Mouse (Mus musculus): ENCODE results near the gene Ghrl. TPM values are rescaled to one million over a fixed set of nuclear protein-coding genes. Genes with fewer than 3 reads are reported as not detected.

Ghrl gene
- polyA plus RNA-seq, 1 experiment from 2014 or later: not detected

- ATAC-seq (ENCODE audit: low read depth) (no peak), DNase-seq (no peak)
- 37% methylated on average over 4 of the region's 4 CpGs for WGBS (ENCODE audit: insufficient replicate concordance)
- Histone ChIP-seq H3K27me3 (no peaks in the 10 kb centered on the region), H3K4me3 (replicated peaks) (peak overlapping the region; percentile 41), H3K27ac (peak overlapping the region; percentile 90), H3K4me1 (replicated peaks) (peaks cover 88% of the 10 kb centered on the region), H3K9ac (peak overlapping the region; percentile 65), H3K4me2 (peak overlapping the region; percentile 60), H3K9me3 (replicated peaks) (no peaks in the 10 kb centered on the region), H3K36me3 (peaks cover 57% of the 10 kb centered on the region)
These were observed 23.8 kb downstream of the Ghrl start for GRCm38 (mm10) chr6:113695766-113696355.

- peaks cover 50% of the 10 kb centered on the region for H3K36me3 ChIP-seq
- peak overlapping the region; percentile 60 for H3K4me2 ChIP-seq
- ATAC-seq (ENCODE audit: low read depth) (no peak), DNase-seq (no peak)
- peak overlapping the region; percentile 65 for H3K9ac ChIP-seq
- peak overlapping the region; percentile 90 for H3K27ac ChIP-seq
- WGBS (ENCODE audit: insufficient replicate concordance): 26% methylated on average over 1 of the region's 1 CpGs
- H3K4me3 ChIP-seq (replicated peaks): peak overlapping the region; percentile 41
- H3K27me3 ChIP-seq: no peaks in the 10 kb centered on the region
- peaks cover 88% of the 10 kb centered on the region for H3K4me1 ChIP-seq (replicated peaks)
- H3K9me3 ChIP-seq (replicated peaks): no peaks in the 10 kb centered on the region
These were observed 24.5 kb downstream of the Ghrl start for GRCm38 (mm10) chr6:113695203-113695602.

- WGBS (ENCODE audit: insufficient replicate concordance): 59% methylated on average over 5 of the region's 5 CpGs
- H3K9ac ChIP-seq: peak overlapping the region; percentile 70
- DNase-seq: no peak
- H3K27ac ChIP-seq: peak overlapping the region; percentile 73
- H3K27me3 ChIP-seq: no peaks in the 10 kb centered on the region
- H3K4me1 ChIP-seq (replicated peaks): peaks cover 85% of the 10 kb centered on the region
- peaks cover 37% of the 10 kb centered on the region for H3K36me3 ChIP-seq
- no peaks in the 10 kb centered on the region for H3K9me3 ChIP-seq (replicated peaks)
- ATAC-seq (ENCODE audit: low read depth): no peak
- H3K4me3 ChIP-seq (replicated peaks): peak overlapping the region; percentile 61
- peak overlapping the region; percentile 67 for H3K4me2 ChIP-seq
These were observed 26.3 kb downstream of the Ghrl start for GRCm38 (mm10) chr6:113693377-113693776.

- DNase-seq: no peak
- no peak for ATAC-seq (ENCODE audit: low read depth)
- H3K4me1 ChIP-seq (replicated peaks): peaks cover 82% of the 10 kb centered on the region
- H3K4me2 ChIP-seq: peak overlapping the region; percentile 67
- peaks cover 37% of the 10 kb centered on the region for H3K36me3 ChIP-seq
- H3K27ac ChIP-seq: peak overlapping the region; percentile 73
- H3K4me3 ChIP-seq (replicated peaks): peak overlapping the region; percentile 61
- no peaks in the 10 kb centered on the region for H3K9me3 ChIP-seq (replicated peaks)
- peak overlapping the region; percentile 70 for H3K9ac ChIP-seq
- 67% methylated on average over 5 of the region's 5 CpGs for WGBS (ENCODE audit: insufficient replicate concordance)
- H3K27me3 ChIP-seq: no peaks in the 10 kb centered on the region
These were observed 27.0 kb downstream of the Ghrl start for GRCm38 (mm10) chr6:113692661-113693133.

GRCm38 (mm10) chr6:113691084-113691462 is 28.6 kb downstream of the Ghrl start:
- ATAC-seq (ENCODE audit: low read depth): no peak; the same call in 1 of the 2 replicates
- Histone ChIP-seq H3K27ac (peak overlapping the region; percentile 98), H3K4me1 (replicated peaks) (peaks cover 85% of the 10 kb centered on the region), H3K9ac (peak overlapping the region; percentile 84), H3K36me3 (peaks cover 40% of the 10 kb centered on the region), H3K27me3 (no peaks in the 10 kb centered on the region), H3K9me3 (replicated peaks) (no peaks in the 10 kb centered on the region), H3K4me2 (peak overlapping the region; percentile 67), H3K4me3 (replicated peaks) (peak overlapping the region; percentile 61)
- no peak for DNase-seq
- 30% methylated on average over 4 of the region's 4 CpGs for WGBS (ENCODE audit: insufficient replicate concordance)

GRCm38 (mm10) chr6:113690400-113691083 is 29.1 kb downstream of the Ghrl start:
- peaks cover 40% of the 10 kb centered on the region for H3K36me3 ChIP-seq
- no peaks in the 10 kb centered on the region for H3K27me3 ChIP-seq
- DNase-seq: peak; percentile 91
- peak overlapping the region; percentile 98 for H3K27ac ChIP-seq
- peak overlapping the region; percentile 84 for H3K9ac ChIP-seq
- no peaks in the 10 kb centered on the region for H3K9me3 ChIP-seq (replicated peaks)
- WGBS (ENCODE audit: insufficient replicate concordance): 1% methylated on average over 14 of the region's 14 CpGs
- peak; percentile 95 for ATAC-seq (ENCODE audit: low read depth)
- H3K4me1 ChIP-seq (replicated peaks): peaks cover 83% of the 10 kb centered on the region
- H3K4me2 ChIP-seq: peak overlapping the region; percentile 67
- H3K4me3 ChIP-seq (replicated peaks): peak overlapping the region; percentile 61

GRCm38 (mm10) chr6:113690008-113690399 is 29.7 kb downstream of the Ghrl start:
- H3K36me3 ChIP-seq: peaks cover 35% of the 10 kb centered on the region
- ATAC-seq (ENCODE audit: low read depth): no peak
- no peak for DNase-seq
- H3K4me3 ChIP-seq (replicated peaks): peak overlapping the region; percentile 61; the same call in 1 of the 2 replicates
- H3K9me3 ChIP-seq (replicated peaks): no peaks in the 10 kb centered on the region
- H3K27ac ChIP-seq: peak overlapping the region; percentile 98
- no peaks in the 10 kb centered on the region for H3K27me3 ChIP-seq
- H3K4me2 ChIP-seq: peak overlapping the region; percentile 67
- peak overlapping the region; percentile 84 for H3K9ac ChIP-seq
- 46% methylated on average over 7 of the region's 7 CpGs for WGBS (ENCODE audit: insufficient replicate concordance)
- peaks cover 80% of the 10 kb centered on the region for H3K4me1 ChIP-seq (replicated peaks)

GRCm38 (mm10) chr6:113686551-113687125 is 33.0 kb downstream of the Ghrl start:
- 0 out of 2 replicates have a peak, but pooled peaks cover 4% of the 10 kb centered on the region for H3K36me3 ChIP-seq
- H3K9me3 ChIP-seq (replicated peaks): no peaks in the 10 kb centered on the region
- H3K27me3 ChIP-seq: no peaks in the 10 kb centered on the region
- no peak overlapping the region for H3K4me2 ChIP-seq
- H3K27ac ChIP-seq: peak overlapping the region; percentile 16
- H3K4me3 ChIP-seq (replicated peaks): no peak overlapping the region
- H3K4me1 ChIP-seq (replicated peaks): peaks cover 53% of the 10 kb centered on the region
- WGBS (ENCODE audit: insufficient replicate concordance): 77% methylated on average over 8 of the region's 8 CpGs
- ATAC-seq (ENCODE audit: low read depth): no peak
- no peak for DNase-seq
- H3K9ac ChIP-seq: no peak overlapping the region

- H3K27ac ChIP-seq: no peak overlapping the region
- WGBS (ENCODE audit: insufficient replicate concordance): 66% methylated on average over 10 of the region's 10 CpGs
- H3K9me3 ChIP-seq (replicated peaks): no peaks in the 10 kb centered on the region
- H3K4me3 ChIP-seq (replicated peaks): no peak overlapping the region
- H3K9ac ChIP-seq: no peak overlapping the region
- no peak for ATAC-seq (ENCODE audit: low read depth)
- 0 out of 2 replicates have a peak, but pooled peaks cover 9% of the 10 kb centered on the region for H3K36me3 ChIP-seq
- DNase-seq: no peak
- no peaks in the 10 kb centered on the region for H3K27me3 ChIP-seq
- H3K4me1 ChIP-seq (replicated peaks): peaks cover 48% of the 10 kb centered on the region
- H3K4me2 ChIP-seq: no peak overlapping the region
These were observed 36.4 kb downstream of the Ghrl start for GRCm38 (mm10) chr6:113683081-113683825.

- 7% methylated on average over 4 of the region's 4 CpGs for WGBS (ENCODE audit: insufficient replicate concordance)
- Histone ChIP-seq H3K9ac (no peak overlapping the region), H3K36me3 (0 out of 2 replicates have a peak, but pooled peaks cover 7% of the 10 kb centered on the region), H3K27ac (no peak overlapping the region), H3K4me1 (replicated peaks) (peaks cover 35% of the 10 kb centered on the region), H3K4me3 (replicated peaks) (no peak overlapping the region), H3K9me3 (replicated peaks) (no peaks in the 10 kb centered on the region), H3K27me3 (no peaks in the 10 kb centered on the region), H3K4me2 (no peak overlapping the region)
- peak; percentile 77 for ATAC-seq (ENCODE audit: low read depth)
- DNase-seq: peak; percentile 70
These were observed 38.4 kb downstream of the Ghrl start for GRCm38 (mm10) chr6:113681271-113681670.

Measured in liver, embryonic 13.5 days (tissue).